Mouse (Mus musculus): Measurements from ENCODE around the gene Polr2l.

DNA sequence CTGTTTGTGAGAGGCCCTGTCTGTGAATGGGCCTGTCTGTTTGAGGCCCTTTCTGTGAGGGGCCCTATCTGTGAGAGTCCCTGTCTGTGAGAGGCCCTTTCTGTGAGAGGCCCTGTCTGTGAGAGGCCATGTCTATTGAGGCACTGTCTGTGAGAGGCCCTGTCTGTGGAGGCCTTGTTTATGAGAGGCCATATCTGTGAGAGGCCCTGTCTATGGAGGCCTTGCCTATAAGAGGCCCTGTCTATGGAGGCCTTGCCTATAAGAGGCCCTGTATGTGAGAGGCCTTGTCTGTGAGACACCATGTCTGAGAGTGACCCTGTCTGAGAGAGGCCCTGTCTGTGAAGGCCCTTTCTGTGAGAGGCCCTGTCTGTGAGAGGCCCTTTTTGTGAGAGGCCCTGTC, 33.2 kb upstream of the Polr2l start:
- no peak for TF ChIP-seq CTCF (IDR thresholded peaks at IDR 0.05; ENCODE audit: low read depth, low read length)
- no peak for TF ChIP-seq POLR2A (IDR thresholded peaks at IDR 0.05; ENCODE audit: borderline replicate concordance, low read depth, low read length)
